Mouse (Mus musculus) stomach, embryonic 14.5 days (tissue): ENCODE data around the gene Slc4a5. TPM values are rescaled to one million over a fixed set of nuclear protein-coding genes. Genes with fewer than 3 reads are reported as not detected.

Source experiments
- ATAC-seq: fragments of 200-750 bp; cut with Nextera tagmentation; 2 replicates; pipeline ENCODE4 v1.8.0; 2017; ENCODE audit warnings: low read depth, moderate TSS enrichment; ENCODE audit not compliant: insufficient number of reproducible peaks, insufficient read depth, low FRiP score
- H3K27ac ChIP-seq: fragments of 300-500 bp; sonication (generic); 2 replicates; pipeline ENCODE4 v1.5.1; 2014; ENCODE audit warnings: mild to moderate bottlenecking, low read length, moderate library complexity, mixed read lengths
- H3K27me3 ChIP-seq: fragments of 300-500 bp; sonication (generic); 2 replicates; pipeline ENCODE4 v1.6.1; 2014; ENCODE audit warnings: low read length, control low read depth, mixed read lengths; ENCODE audit not compliant: control insufficient read depth, insufficient read depth
- H3K36me3 ChIP-seq: fragments of 300-500 bp; sonication (generic); 2 replicates; pipeline ENCODE4 v1.6.1; 2014; ENCODE audit warnings: mild to moderate bottlenecking, control low read depth, low read length, moderate library complexity, mixed read lengths; ENCODE audit not compliant: control insufficient read depth, insufficient read depth
- H3K4me1 ChIP-seq: fragments of 300-500 bp; sonication (generic); 2 replicates; pipeline ENCODE4 v1.6.1; 2014; ENCODE audit warnings: low read length, control low read depth, mixed read lengths; ENCODE audit not compliant: control insufficient read depth, insufficient read depth
- H3K4me2 ChIP-seq: fragments of 300-500 bp; sonication (generic); replicated peaks from 2 replicates; pipeline ENCODE4 v1.6.1; 2014; ENCODE audit warnings: low read depth, low read length, control low read depth
- H3K4me3 ChIP-seq: fragments of 300-500 bp; sonication (generic); 2 replicates; pipeline ENCODE4 v1.5.1; 2014; ENCODE audit warnings: low read depth, low read length, control low read depth
- H3K9ac ChIP-seq: fragments of 300-500 bp; sonication (generic); replicated peaks from 2 replicates; pipeline ENCODE4 v1.6.1; 2014; ENCODE audit warnings: low read depth, mild to moderate bottlenecking, control low read depth, low read length, moderate library complexity, mixed read lengths
- H3K9me3 ChIP-seq: fragments of 300-500 bp; sonication (generic); 2 replicates; pipeline ENCODE4 v1.6.1; 2016; ENCODE audit warnings: low read depth, low read length, control low read depth; ENCODE audit not compliant: control insufficient read depth
- WGBS: fragments of 180-500 bp; shearing (Covaris S2); extraction: QIAGEN DNeasy Blood & Tissue Kit; methylation state at CpG from one replicate; pipeline ENCODE4 v1.1.7; 2014; 5-methylcytosine and 5-hydroxymethylcytosine counted together
- polyA plus RNA-seq: library from polyadenylated mRNA; unstranded; fragments of >200 nt; fragmentation: Nextera tagmentation; extraction: Ambion mirVana; gene quantifications from 2 replicates; pipeline ENCODE4 v1.2.1, GENCODE M21; 2014

Slc4a5 gene
- polyA plus RNA-seq, 1 experiment from 2014 or later, result 0.38 TPM

GRCm38 (mm10) chr6:83208050-83208400, 11.6 kb upstream of the Slc4a5 start:
- no peaks in the 10 kb centered on the region for H3K27me3 ChIP-seq
- no peaks in the 10 kb centered on the region for H3K36me3 ChIP-seq
- peaks cover 11% of the 10 kb centered on the region; the same call in 1 of the 2 replicates for H3K4me1 ChIP-seq
- no peaks in the 10 kb centered on the region for H3K9me3 ChIP-seq
- ATAC-seq, result no peak
- H3K4me3 ChIP-seq, result no peak overlapping the region
- 83% methylated on average over 2 of the region's 2 CpGs for WGBS
- no peak overlapping the region for H3K27ac ChIP-seq
- H3K9ac ChIP-seq, result no peak overlapping the region
- H3K4me2 ChIP-seq, result no peak overlapping the region

GRCm38 (mm10) chr6:83210495-83210894, 9.1 kb upstream of the Slc4a5 start:
- Histone ChIP-seq H3K4me2 (no peak overlapping the region), H3K36me3 (no peaks in the 10 kb centered on the region), H3K27me3 (no peaks in the 10 kb centered on the region), H3K4me1 (peaks cover 11% of the 10 kb centered on the region; the same call in 1 of the 2 replicates), H3K4me3 (no peak overlapping the region), H3K9me3 (no peaks in the 10 kb centered on the region), H3K27ac (0 out of 2 replicates have a peak overlapping the region, but pooled peaks have one; percentile 10), H3K9ac (no peak overlapping the region)
- 0 out of 2 replicates have a peak, but pooled peaks have one; percentile 20 for ATAC-seq
- WGBS, result 8% methylated on average over 2 of the region's 2 CpGs

- 9% methylated on average over 5 of the region's 5 CpGs for WGBS
- H3K9ac ChIP-seq, result no peak overlapping the region
- H3K27ac ChIP-seq, result peak overlapping the region; percentile 7; the same call in 1 of the 2 replicates
- no peak overlapping the region for H3K4me3 ChIP-seq
- no peak; the same call in 1 of the 2 replicates for ATAC-seq
- H3K4me2 ChIP-seq, result no peak overlapping the region; the same call in 1 of the 2 replicates
- no peaks in the 10 kb centered on the region for H3K27me3 ChIP-seq
- H3K4me1 ChIP-seq, result peaks cover 8% of the 10 kb centered on the region; the same call in 1 of the 2 replicates
- H3K36me3 ChIP-seq, result no peaks in the 10 kb centered on the region
- no peaks in the 10 kb centered on the region for H3K9me3 ChIP-seq
Measured at GRCm38 (mm10) chr6:83211526-83211925, 8.1 kb upstream of the Slc4a5 start.

GRCm38 (mm10) chr6:83215002-83215666, 4.5 kb upstream of the Slc4a5 start:
- WGBS, result 15% methylated on average over 7 of the region's 7 CpGs
- Histone ChIP-seq H3K36me3 (no peaks in the 10 kb centered on the region), H3K9ac (no peak overlapping the region), H3K27ac (no peak overlapping the region), H3K4me3 (no peak overlapping the region), H3K4me1 (peaks cover 8% of the 10 kb centered on the region; the same call in 1 of the 2 replicates), H3K27me3 (no peaks in the 10 kb centered on the region), H3K9me3 (no peaks in the 10 kb centered on the region), H3K4me2 (no peak overlapping the region)
- ATAC-seq, result peak; percentile 76

DNA sequence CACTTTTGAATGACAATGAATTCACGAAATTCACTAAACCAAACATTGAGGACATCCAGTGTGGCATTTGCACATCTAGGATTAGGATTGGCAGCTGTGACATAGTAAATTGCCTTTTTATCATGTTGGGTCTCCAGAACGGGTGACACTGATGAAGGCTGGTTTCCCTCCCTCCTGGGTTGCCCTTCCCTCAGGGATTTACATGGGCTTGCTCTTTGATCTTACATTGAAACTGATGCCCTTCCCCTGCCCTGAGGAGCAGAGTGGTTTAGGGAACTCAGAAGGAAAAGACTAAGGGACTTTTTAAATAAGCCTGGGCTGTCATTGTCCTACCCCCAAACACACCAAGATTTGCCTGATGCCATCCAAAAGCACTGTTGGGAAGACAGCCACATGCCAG, 11.9 kb downstream of the Slc4a5 start:
- Histone ChIP-seq H3K4me2 (no peak overlapping the region), H3K9ac (no peak overlapping the region), H3K36me3 (no peaks in the 10 kb centered on the region), H3K27ac (no peak overlapping the region), H3K9me3 (no peaks in the 10 kb centered on the region), H3K4me1 (0 out of 2 replicates have a peak, but pooled peaks cover 5% of the 10 kb centered on the region), H3K4me3 (no peak overlapping the region), H3K27me3 (no peaks in the 10 kb centered on the region)
- WGBS, result 42% methylated on average over 2 of the region's 2 CpGs
- ATAC-seq, result no peak

DNA sequence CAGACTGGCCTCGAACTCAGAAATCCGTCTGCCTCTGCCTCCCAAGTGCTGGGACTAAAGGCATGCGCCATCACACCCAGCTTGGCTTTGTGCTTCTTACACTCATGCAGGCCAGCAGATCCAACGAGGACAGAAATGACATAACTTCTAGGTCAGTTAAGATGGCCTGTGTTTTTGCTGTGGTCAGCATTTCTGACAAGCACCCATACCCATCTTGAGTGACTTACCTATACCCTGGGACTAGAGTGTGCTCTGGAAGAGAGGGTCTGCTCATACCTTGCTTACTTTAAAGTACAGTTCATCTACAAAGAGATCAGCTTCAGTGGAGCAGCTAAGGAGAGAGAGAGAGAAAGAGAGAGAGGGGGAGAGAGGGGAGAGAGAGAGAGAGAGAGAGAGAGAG, 13.7 kb downstream of the Slc4a5 start:
- H3K4me2 ChIP-seq, result no peak overlapping the region
- H3K27me3 ChIP-seq, result no peaks in the 10 kb centered on the region
- WGBS, result 88% methylated on average over 4 of the region's 4 CpGs
- H3K9ac ChIP-seq, result no peak overlapping the region
- ATAC-seq, result no peak
- H3K9me3 ChIP-seq, result no peaks in the 10 kb centered on the region
- no peaks in the 10 kb centered on the region for H3K36me3 ChIP-seq
- no peak overlapping the region for H3K4me3 ChIP-seq
- H3K27ac ChIP-seq, result no peak overlapping the region
- peaks cover 5% of the 10 kb centered on the region; the same call in 1 of the 2 replicates for H3K4me1 ChIP-seq

GRCm38 (mm10) chr6:83234280-83234741, 14.7 kb downstream of the Slc4a5 start:
- Histone ChIP-seq H3K4me3 (no peak overlapping the region), H3K27ac (no peak overlapping the region), H3K4me2 (peak overlapping the region; percentile 24), H3K9me3 (no peaks in the 10 kb centered on the region), H3K9ac (no peak overlapping the region), H3K36me3 (no peaks in the 10 kb centered on the region), H3K27me3 (no peaks in the 10 kb centered on the region), H3K4me1 (peaks cover 5% of the 10 kb centered on the region; the same call in 1 of the 2 replicates)
- 4% methylated on average over 13 of the region's 14 CpGs for WGBS
- no peak; the same call in 1 of the 2 replicates for ATAC-seq

GRCm38 (mm10) chr6:83237123-83237522, 17.5 kb downstream of the Slc4a5 start:
- Histone ChIP-seq H3K9ac (no peak overlapping the region), H3K9me3 (no peaks in the 10 kb centered on the region), H3K36me3 (no peaks in the 10 kb centered on the region), H3K4me1 (peaks cover 7% of the 10 kb centered on the region; the same call in 1 of the 2 replicates), H3K4me2 (peak overlapping the region; percentile 25; the same call in 1 of the 2 replicates), H3K27me3 (no peaks in the 10 kb centered on the region), H3K27ac (no peak overlapping the region), H3K4me3 (no peak overlapping the region)
- ATAC-seq, result peak; percentile 68; the same call in 1 of the 2 replicates
- WGBS, result under 1% methylated on average over 9 of the region's 9 CpGs
